Mouse (Mus musculus): ENCODE data around the gene Vmn2r83. TPM values are rescaled to one million over a fixed set of nuclear protein-coding genes. Genes with fewer than 3 reads are reported as not detected.
A peak's percentile ranks its signal among the peaks of the same experiment; 100 is the strongest.

Vmn2r83 gene
- polyA plus RNA-seq, 1 experiment = not detected

DNA sequence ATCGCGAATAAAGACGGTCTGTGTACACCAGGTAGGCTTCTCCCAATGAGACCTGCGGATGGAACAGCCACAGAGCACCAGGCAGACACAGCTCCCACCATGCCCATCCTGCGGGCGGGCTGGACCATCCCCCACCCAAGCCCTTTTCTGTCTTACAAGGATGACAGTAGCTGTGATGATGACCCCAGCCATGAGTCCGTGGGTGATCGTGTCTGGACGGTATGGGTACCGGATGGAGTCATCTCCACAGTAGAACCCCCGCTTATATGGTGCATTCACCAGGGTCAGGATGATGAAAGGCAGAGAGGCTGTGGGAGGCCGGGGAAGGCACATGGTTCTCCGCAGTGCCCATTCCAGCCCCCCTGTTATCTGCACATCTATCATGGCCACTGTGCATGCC lies 62.2 kb downstream of the Vmn2r83 start:
- no peak overlapping the region for H3K9ac ChIP-seq (ENCODE audit: low read depth, poor library complexity, severe bottlenecking)
- H3K27me3 ChIP-seq (ENCODE audit: control insufficient read depth, insufficient read depth, low read length, poor library complexity, severe bottlenecking) = no peaks in the 10 kb centered on the region
- no peak overlapping the region for H3K27ac ChIP-seq (ENCODE audit: insufficient read depth, low read length)
- no peaks in the 10 kb centered on the region for H3K4me1 ChIP-seq (ENCODE audit: control insufficient read depth, insufficient read depth, low read length)
- H3K4me3 ChIP-seq (ENCODE audit: low read depth, low read length) = no peak overlapping the region
- H3K36me3 ChIP-seq (ENCODE audit: control insufficient read depth, insufficient read depth, low read length, poor library complexity, severe bottlenecking) = no peaks in the 10 kb centered on the region
- TF ChIP-seq POLR2A (IDR thresholded peaks at IDR 0.05; ENCODE audit: insufficient read depth, low read length) (no peak), EP300 (IDR thresholded peaks at IDR 0.05; ENCODE audit: insufficient read depth, low read depth, low read length) (no peak), CTCF (IDR thresholded peaks at IDR 0.05; ENCODE audit: low read depth, low read length) (no peak)
- H3K9me3 ChIP-seq (replicated peaks; ENCODE audit: control insufficient read depth, insufficient read depth, low read length, poor library complexity, severe bottlenecking) = no peaks in the 10 kb centered on the region

DNA sequence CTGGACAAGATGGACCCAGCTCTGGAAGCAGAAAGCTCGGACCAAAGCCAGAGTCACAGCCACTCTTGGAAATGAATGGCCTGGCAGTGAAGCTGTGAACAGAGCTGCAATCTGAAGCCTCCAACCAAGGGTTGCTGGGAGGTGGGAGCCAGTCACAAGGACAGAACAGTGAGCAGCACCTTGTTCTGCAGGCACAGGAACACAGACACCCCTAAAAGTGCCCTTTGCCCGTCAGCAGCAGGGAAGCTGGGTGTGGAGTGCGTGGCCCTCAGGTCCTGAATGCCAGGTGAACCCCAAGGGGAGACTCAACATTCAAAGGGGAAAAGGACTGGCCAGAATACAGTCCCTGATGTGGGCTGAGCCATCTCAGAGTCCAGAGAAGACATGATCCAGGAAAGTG lies 63.1 kb downstream of the Vmn2r83 start:
- H3K4me1 ChIP-seq (ENCODE audit: control insufficient read depth, insufficient read depth, low read length) = no peaks in the 10 kb centered on the region
- no peak overlapping the region for H3K27ac ChIP-seq (ENCODE audit: insufficient read depth, low read length)
- no peaks in the 10 kb centered on the region for H3K27me3 ChIP-seq (ENCODE audit: control insufficient read depth, insufficient read depth, low read length, poor library complexity, severe bottlenecking)
- no peak for TF ChIP-seq EP300 (IDR thresholded peaks at IDR 0.05; ENCODE audit: insufficient read depth, low read depth, low read length)
- no peak for TF ChIP-seq POLR2A (IDR thresholded peaks at IDR 0.05; ENCODE audit: insufficient read depth, low read length)
- TF ChIP-seq CTCF (IDR thresholded peaks at IDR 0.05; ENCODE audit: low read depth, low read length) = no peak
- H3K4me3 ChIP-seq (ENCODE audit: low read depth, low read length) = no peak overlapping the region
- no peak overlapping the region for H3K9ac ChIP-seq (ENCODE audit: low read depth, poor library complexity, severe bottlenecking)
- no peaks in the 10 kb centered on the region for H3K36me3 ChIP-seq (ENCODE audit: control insufficient read depth, insufficient read depth, low read length, poor library complexity, severe bottlenecking)
- H3K9me3 ChIP-seq (replicated peaks; ENCODE audit: control insufficient read depth, insufficient read depth, low read length, poor library complexity, severe bottlenecking) = no peaks in the 10 kb centered on the region

- Histone ChIP-seq H3K9ac (ENCODE audit: low read depth, poor library complexity, severe bottlenecking) (0 out of 2 replicates have a peak overlapping the region, but pooled peaks have one; percentile 55), H3K27ac (ENCODE audit: insufficient read depth, low read length) (no peak overlapping the region)
These were observed 64.1 kb downstream of the Vmn2r83 start for GRCm38 (mm10) chr10:79532678-79533077.

DNA sequence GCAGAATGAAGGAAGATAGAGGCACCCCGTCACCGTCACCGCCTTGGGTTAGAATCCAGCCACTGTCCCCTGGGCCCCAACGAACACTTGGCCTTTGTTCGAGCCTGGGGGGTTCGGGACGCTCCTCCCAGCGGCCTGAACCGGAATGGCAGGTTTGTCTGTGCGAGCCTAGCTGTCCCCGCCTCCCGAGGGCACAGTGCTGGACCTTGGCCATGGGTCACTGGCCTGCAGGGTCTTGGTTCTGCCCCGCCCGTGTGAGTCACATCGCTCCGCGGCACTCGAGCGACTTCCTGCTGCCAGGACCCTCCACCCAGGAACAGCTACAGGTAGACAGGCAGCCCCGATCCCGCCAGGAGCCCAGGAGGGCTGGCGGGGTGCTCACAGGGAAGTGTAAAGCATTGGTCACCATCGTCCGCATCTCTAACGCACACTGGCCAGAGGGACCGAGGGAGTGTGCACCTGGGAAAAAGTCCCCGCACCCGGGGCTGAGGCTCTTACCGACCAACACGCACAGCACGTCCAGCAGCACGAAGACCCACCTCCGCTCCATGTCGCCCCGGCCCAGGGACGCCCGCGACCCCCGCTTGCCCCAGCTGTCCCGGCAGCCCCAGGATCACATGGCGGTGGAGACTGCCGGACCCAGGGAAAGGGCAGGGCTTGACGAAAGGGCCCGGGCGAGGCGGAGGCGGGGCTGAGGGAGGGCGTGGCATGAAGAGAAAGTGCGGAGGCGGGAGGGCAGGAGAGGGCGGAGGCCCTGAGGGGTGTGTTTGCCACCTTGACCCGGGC lies 64.8 kb downstream of the Vmn2r83 start, which contains the start of gene Plpp2:
Plpp2 (minus strand) TSS at position 671 of the 786 bp plus-strand sequence.
- Histone ChIP-seq H3K4me3 (ENCODE audit: low read depth, low read length) (peak within 1 kb of the TSS; percentile 66), H3K9ac (ENCODE audit: low read depth, poor library complexity, severe bottlenecking) (peak within 1 kb of the TSS; percentile 55), H3K36me3 (ENCODE audit: control insufficient read depth, insufficient read depth, low read length, poor library complexity, severe bottlenecking) (no peaks in the 10 kb centered on the region), H3K27ac (ENCODE audit: insufficient read depth, low read length) (no peak within 1 kb of the TSS), H3K27me3 (ENCODE audit: control insufficient read depth, insufficient read depth, low read length, poor library complexity, severe bottlenecking) (no peaks in the 10 kb centered on the region), H3K9me3 (replicated peaks; ENCODE audit: control insufficient read depth, insufficient read depth, low read length, poor library complexity, severe bottlenecking) (no peaks in the 10 kb centered on the region), H3K4me1 (ENCODE audit: control insufficient read depth, insufficient read depth, low read length) (no peaks in the 10 kb centered on the region)
- TF ChIP-seq POLR2A (IDR thresholded peaks at IDR 0.05; ENCODE audit: insufficient read depth, low read length) = no peak
- TF ChIP-seq EP300 (IDR thresholded peaks at IDR 0.05; ENCODE audit: insufficient read depth, low read depth, low read length) = no peak
- TF ChIP-seq CTCF (IDR thresholded peaks at IDR 0.05; ENCODE audit: low read depth, low read length) = peak; percentile 35

More at GRCm38 (mm10) chr10:79532678-79533077, 64.1 kb downstream of the Vmn2r83 start:
- H3K4me1 ChIP-seq (ENCODE audit: control insufficient read depth, insufficient read depth, low read length) = no peaks in the 10 kb centered on the region
- no peaks in the 10 kb centered on the region for H3K9me3 ChIP-seq (replicated peaks; ENCODE audit: control insufficient read depth, insufficient read depth, low read length, poor library complexity, severe bottlenecking)
- peak overlapping the region; percentile 66 for H3K4me3 ChIP-seq (ENCODE audit: low read depth, low read length)
- no peak for TF ChIP-seq CTCF (IDR thresholded peaks at IDR 0.05; ENCODE audit: low read depth, low read length)
- no peak for TF ChIP-seq EP300 (IDR thresholded peaks at IDR 0.05; ENCODE audit: insufficient read depth, low read depth, low read length)
- TF ChIP-seq POLR2A (IDR thresholded peaks at IDR 0.05; ENCODE audit: insufficient read depth, low read length) = no peak
- H3K27me3 ChIP-seq (ENCODE audit: control insufficient read depth, insufficient read depth, low read length, poor library complexity, severe bottlenecking) = no peaks in the 10 kb centered on the region
- H3K36me3 ChIP-seq (ENCODE audit: control insufficient read depth, insufficient read depth, low read length, poor library complexity, severe bottlenecking) = no peaks in the 10 kb centered on the region

GRCm38 (mm10) chr10:79534426-79534825 lies 65.9 kb downstream of the Vmn2r83 start:
- H3K4me3 ChIP-seq (ENCODE audit: low read depth, low read length) = no peak overlapping the region
- no peaks in the 10 kb centered on the region for H3K36me3 ChIP-seq (ENCODE audit: control insufficient read depth, insufficient read depth, low read length, poor library complexity, severe bottlenecking)
- no peak for TF ChIP-seq CTCF (IDR thresholded peaks at IDR 0.05; ENCODE audit: low read depth, low read length)
- no peaks in the 10 kb centered on the region for H3K4me1 ChIP-seq (ENCODE audit: control insufficient read depth, insufficient read depth, low read length)
- H3K27ac ChIP-seq (ENCODE audit: insufficient read depth, low read length) = no peak overlapping the region
- H3K9ac ChIP-seq (ENCODE audit: low read depth, poor library complexity, severe bottlenecking) = no peak overlapping the region
- no peaks in the 10 kb centered on the region for H3K9me3 ChIP-seq (replicated peaks; ENCODE audit: control insufficient read depth, insufficient read depth, low read length, poor library complexity, severe bottlenecking)
- no peaks in the 10 kb centered on the region for H3K27me3 ChIP-seq (ENCODE audit: control insufficient read depth, insufficient read depth, low read length, poor library complexity, severe bottlenecking)

DNA sequence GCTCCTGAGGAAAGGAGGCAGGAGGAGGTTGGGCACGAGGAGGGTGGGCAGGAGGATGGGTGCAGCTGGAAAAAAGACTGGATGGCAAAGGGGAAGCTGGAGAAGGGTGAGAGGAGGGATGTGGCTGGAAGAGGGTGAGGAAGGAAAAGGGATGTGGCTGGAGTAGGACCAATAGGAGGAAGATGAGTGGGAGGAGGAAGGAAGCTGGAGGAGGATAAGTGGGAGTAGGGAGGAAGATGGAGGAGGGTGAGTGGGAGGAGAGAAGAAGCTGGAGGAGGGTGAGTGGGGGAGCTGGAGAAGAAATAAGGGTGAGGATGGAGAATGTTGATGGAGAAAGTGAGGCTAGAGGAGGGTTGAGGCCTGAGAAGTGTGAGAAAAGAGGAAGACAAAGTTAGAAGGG lies 66.9 kb downstream of the Vmn2r83 start:
- no peak overlapping the region for H3K9ac ChIP-seq (ENCODE audit: low read depth, poor library complexity, severe bottlenecking)

More for the DNA sequence above, 66.9 kb downstream of the Vmn2r83 start:
- Histone ChIP-seq H3K27me3 (ENCODE audit: control insufficient read depth, insufficient read depth, low read length, poor library complexity, severe bottlenecking) (no peaks in the 10 kb centered on the region), H3K9me3 (replicated peaks; ENCODE audit: control insufficient read depth, insufficient read depth, low read length, poor library complexity, severe bottlenecking) (no peaks in the 10 kb centered on the region), H3K27ac (ENCODE audit: insufficient read depth, low read length) (no peak overlapping the region), H3K4me1 (ENCODE audit: control insufficient read depth, insufficient read depth, low read length) (no peaks in the 10 kb centered on the region), H3K36me3 (ENCODE audit: control insufficient read depth, insufficient read depth, low read length, poor library complexity, severe bottlenecking) (no peaks in the 10 kb centered on the region), H3K4me3 (ENCODE audit: low read depth, low read length) (no peak overlapping the region)
- no peak for TF ChIP-seq CTCF (IDR thresholded peaks at IDR 0.05; ENCODE audit: low read depth, low read length)
- no peak for TF ChIP-seq EP300 (IDR thresholded peaks at IDR 0.05; ENCODE audit: insufficient read depth, low read depth, low read length)
- no peak for TF ChIP-seq POLR2A (IDR thresholded peaks at IDR 0.05; ENCODE audit: insufficient read depth, low read length)

Measured in ES-Bruce4 (cell line).